Mouse (Mus musculus) small intestine, adult 10 weeks (tissue): ENCODE data around the gene Rps18. TPM values are rescaled to one million over a fixed set of nuclear protein-coding genes. Genes with fewer than 3 reads are reported as not detected.

Experiments used
- polyA plus RNA-seq: library from polyadenylated mRNA; stranded (reverse); fragments of 350-450 nt; fragmentation: Illumina TruSeq; extraction: RNeasy Lipid Tissue Mini Kit (QIAGEN cat#74804); gene quantifications from one replicate; pipeline ENCODE4 v1.2.3, GENCODE M21; 2014; ENCODE audit warnings: low replicate concordance

Gene Rps18
- 6.8 TPM for polyA plus RNA-seq

DNA sequence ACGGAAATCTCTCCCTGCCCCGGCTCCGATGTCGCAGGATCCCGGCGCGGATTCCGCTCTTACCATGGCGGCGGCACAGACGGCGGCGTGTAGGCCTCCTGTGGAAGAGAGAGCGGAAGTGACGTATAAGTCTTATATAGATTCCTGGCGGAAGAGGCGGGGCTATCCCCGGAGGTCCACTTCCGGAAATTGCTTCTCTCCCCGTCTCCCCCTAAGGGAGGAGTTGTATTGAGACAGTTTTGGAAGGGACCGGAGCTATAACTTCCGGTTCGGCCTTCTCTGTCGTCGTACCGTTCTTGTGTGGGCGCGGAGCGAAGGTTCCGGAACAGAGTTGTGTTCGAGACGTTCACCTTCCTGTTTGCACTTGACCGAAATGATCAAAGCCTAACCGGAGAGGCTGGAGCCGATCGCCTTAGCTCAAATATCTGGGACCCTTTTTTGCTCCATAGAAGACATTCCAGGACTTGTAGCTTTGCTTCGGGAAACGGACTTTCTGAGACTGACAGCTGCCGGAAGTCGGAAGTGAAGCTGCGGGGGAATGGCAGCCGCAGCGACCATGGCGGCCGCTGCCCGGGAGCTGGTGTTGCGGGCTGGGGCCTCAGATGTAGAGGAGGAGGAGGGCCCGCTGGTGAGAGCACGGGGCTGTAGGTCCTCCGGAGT, at the start of gene Rps18, which contains the start of gene Vps52:
Gene Rps18 (minus strand): TSS at position 447 of the 660 bp plus-strand sequence.
Gene Vps52 (plus strand): TSS at position 258 of the 660 bp plus-strand sequence.

DNA sequence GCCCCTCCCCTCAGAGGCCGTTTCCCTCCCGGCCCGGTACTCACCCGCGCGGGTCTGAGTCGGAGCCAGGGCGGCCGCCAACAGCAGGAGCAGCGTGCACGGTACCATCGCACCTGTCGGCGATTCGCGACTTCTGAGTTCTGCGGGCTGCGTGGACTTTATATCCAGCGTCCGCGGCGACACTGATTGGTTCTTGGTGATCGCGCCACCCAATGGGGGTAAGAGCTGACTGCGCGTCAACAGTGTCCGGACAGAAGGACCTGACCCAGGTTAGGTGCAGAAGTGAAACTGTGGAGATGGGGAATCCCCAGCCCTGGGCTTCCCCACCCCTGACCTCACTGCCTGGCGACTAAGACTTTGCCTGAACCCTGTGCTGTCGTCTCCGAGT, 44.3 kb upstream of the Rps18 start, which contains the start of gene H2-K1:
Gene H2-K1 (minus strand): TSS at position 198 of the 388 bp plus-strand sequence.

DNA sequence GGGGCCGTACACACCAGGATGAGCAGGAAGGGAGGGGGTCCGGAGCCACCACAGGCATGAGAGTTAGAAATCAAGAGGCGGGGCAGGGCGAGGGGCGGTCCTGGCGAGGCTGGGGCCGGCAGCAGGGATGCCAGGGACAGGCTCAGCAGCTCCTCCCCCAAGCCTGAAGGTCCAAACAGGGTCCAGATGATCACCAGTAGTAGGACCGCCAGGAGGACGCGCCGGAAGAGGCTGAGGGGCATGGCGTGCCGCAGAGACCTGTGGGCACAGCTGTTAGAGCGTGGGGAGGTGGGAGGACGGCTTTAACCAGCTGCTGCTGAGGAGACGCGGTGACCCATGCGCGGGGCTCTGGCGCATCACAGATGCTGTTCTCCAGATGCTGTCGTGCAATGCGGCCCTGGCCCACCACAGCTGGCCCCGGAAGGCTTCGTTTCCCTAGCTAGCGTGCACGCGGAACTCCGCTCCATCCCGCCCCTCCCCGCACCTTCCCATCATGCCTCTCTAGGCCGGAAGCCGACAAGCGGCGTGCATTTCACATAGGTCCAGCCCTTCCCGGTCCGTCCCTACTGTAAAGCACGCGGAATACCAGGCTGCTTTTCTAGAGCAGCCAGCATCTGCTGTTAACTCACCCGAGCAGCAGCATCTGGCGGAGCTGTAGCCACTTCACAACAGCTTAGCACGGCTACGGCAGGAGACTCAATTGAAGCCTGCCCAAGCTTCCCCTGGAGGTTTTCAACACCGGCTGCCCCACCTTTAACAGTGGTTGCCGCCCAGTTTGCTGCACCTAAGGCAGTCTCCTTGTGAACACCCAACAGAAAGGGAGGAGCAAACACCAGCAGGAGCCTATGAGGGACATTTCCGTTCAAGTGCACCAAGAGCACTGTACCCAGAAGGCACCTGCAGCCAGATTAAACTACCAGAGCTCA, 4.5 kb downstream of the Rps18 start, which contains the start of gene B3galt4:
Gene B3galt4 (minus strand): TSS at position 468 of the 926 bp plus-strand sequence.

DNA sequence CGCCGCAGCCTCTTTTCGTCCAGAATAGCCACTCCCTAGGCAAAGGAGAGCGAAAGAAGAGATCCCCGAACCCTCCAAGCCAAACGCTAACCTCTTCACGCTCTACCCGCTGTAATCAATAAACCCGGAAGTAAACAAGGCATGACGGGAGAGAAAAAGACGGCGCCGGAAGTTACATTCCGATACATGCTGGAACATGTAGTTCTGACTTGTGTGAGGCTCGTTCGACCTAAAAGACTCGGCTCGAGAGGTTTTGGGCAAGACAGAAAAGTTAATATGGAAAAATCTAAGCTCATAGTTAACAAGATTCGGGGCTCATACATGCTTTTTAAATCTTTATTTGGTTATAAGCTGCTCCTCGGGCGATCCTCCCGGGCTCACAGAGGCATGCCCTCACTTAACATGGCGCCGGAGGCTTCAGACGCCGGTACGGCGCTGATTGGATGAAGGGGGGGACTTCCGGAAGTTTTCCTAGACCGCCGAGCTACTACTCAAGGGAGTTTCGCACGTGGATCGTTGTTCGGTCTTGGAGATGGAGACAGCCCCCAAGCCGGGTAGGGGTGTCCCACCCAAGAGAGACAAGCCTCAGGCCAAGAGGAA, 15.5 kb downstream of the Rps18 start, which contains the start of the genes Pfdn6 and Wdr46:
Gene Pfdn6 (minus strand): TSS at position 138 of the 600 bp plus-strand sequence.
Gene Wdr46 (plus strand): TSS at position 455 of the 600 bp plus-strand sequence.

DNA sequence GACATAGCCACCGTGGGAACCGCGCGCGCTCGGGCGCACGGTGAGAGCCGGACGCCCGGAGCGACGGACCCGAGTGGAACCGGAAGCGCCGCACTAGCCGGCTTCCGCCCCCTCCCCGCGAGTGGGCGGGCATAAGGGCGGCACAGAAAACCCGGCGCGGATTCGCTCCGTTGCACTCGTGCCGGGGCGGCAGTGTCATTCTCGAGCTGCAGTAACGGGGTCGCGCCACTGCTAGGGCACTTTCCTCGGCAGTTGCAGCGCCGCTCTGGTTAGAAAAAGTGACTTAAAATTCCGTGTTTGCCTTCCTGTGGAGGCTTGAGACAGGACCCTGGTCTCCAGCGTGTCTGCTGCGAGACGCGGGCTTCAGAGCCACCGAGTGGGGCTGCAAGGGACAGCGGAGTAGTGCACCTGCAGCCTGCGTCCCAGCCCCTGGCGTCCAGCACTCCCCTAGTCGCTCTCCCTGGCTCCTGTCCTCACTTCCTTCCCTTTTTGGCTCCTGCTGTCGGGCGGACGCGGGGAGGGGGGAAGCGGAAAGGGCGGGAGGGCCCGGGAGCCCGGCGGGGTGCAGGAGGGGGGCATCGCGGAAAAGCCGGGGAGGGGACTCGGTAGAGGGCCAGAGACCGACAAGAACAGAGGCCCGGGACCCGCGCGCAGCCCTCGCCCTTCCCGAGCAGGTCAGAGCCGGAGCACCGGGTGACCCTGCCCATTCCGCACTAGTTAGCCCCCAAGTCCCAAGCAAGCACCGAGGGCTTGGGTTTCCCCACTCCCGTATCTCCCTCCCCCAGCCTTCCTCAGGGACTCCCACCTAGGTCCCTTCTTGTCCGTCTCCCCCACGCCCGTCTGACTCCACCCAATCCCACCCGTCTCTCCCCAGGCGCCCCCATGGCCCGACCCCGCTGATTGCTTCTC, 26.2 kb downstream of the Rps18 start, which contains the start of gene Rgl2:
Gene Rgl2 (plus strand): TSS at position 173 of the 909 bp plus-strand sequence.

DNA sequence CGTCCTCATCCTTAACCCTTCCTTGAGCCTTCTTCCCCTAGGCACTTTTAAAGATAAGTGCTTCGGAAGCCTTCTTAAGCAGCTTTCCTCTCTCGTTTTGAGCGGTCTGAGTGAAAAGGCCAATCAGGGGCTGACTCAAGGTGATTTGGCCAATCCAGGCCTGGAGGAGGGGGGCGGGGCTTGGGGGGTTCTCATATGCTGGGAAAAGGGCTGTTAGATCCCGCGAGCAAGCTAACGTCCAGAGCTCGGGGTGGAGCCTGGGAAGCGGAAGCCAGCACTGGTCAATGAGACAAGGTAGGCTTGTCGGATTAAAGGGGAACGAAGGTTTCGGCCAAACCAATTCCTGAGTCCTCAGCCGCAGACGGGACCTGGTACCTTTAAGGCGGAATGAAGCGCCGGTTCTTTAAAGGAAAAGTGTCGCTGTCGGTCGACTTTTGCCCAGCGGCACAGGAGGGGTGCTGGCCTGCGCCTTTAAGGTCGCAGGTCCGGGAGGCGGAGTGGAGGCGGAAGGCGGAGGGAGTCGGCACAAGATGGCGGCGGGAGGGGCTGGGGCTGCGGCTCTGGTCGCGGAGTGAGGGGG, 40.0 kb downstream of the Rps18 start, which contains the start of the genes Tapbp and Zbtb22:
Gene Tapbp (plus strand): TSS at position 229 of the 580 bp plus-strand sequence.
Gene Zbtb22 (plus strand): TSS at position 234 of the 580 bp plus-strand sequence.

DNA sequence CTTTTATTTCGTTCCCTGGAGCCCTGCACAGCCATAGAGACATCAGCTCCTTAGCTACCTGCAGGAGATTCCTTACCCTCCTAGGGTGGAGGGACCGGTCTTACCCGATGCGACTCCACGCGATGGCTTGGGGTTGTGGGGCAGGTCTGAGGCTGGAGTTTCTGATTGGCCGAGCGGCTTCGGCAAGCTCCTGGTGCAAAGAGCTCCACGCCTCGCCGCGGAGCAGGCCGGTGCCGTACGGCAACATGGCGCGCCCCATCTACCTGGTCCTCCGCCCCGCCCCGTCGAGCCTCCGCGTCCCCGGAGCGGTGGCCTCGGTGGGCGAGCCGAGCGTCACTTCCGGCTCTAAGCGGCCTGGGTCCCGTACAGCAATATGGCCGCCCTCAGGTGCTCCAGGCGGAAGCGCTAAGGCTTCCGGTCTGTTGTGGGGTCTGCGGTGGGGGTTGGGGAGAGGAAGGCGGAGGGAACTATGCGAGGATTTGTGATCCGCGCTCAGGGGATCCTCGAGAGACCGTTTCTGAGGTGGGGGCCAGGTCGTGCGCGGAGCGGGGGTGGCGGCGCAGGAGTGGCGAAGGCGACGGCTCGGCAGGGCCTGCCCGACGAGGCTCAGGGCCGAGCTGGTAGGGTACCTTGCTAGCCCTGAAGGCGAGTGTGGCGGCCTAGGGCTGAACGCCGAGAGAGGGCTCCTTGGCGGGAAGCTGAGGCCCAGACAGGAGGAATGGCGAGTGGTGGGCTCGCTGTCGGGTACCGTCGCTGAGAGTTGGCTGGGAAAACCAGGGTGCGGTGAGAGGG, 46.5 kb downstream of the Rps18 start, which contains the start of gene Daxx:
Gene Daxx (plus strand): TSS at position 338 of the 792 bp plus-strand sequence.

DNA sequence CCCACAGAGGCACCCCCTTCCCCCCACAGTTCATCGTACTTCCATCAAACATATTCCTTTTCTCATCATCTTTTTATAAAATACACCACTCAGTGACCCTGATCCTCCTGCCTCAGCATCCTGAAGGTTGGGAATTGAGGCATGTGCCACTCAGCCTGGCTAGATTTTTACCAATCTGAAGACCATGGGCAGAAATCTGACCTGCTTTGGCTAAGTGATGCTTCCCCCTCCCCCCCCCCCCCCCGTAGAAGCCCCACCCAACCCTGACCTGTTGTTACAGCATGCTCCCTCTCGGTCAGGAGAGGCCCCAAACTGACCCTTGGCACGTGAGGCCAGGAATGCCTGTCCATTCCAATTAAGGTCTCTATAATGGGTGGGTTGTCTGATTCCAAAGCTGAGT, 51.0 kb downstream of the Rps18 start, which contains the start of gene Platr17:
Gene Platr17 (plus strand): TSS at position 301 of the 400 bp plus-strand sequence.

Other genes starting within 250 kb of the Rps18 start
- gene March2, start 237.3 kb downstream of the Rps18 start, polyA plus RNA-seq = 10.5 TPM
- gene Rab11b, start 195.5 kb downstream of the Rps18 start, polyA plus RNA-seq = 16.2 TPM
- 0.67 TPM for gene Angptl4, start 174.2 kb downstream of the Rps18 start, polyA plus RNA-seq
- gene Kank3, start 145.5 kb downstream of the Rps18 start, polyA plus RNA-seq = 3.9 TPM
- 30.6 TPM for gene Rps28, start 131.4 kb downstream of the Rps18 start, polyA plus RNA-seq
- 20.8 TPM for gene Ndufa7, start 131.4 kb downstream of the Rps18 start, polyA plus RNA-seq
- 0.85 TPM for gene Cd320, start 112.9 kb downstream of the Rps18 start, polyA plus RNA-seq
- gene Gm7029, start 82.2 kb downstream of the Rps18 start, polyA plus RNA-seq = not detected
- gene Kifc1, start 65.3 kb downstream of the Rps18 start, polyA plus RNA-seq = 2.4 TPM
- not detected for gene Platr17, start 50.9 kb downstream of the Rps18 start, polyA plus RNA-seq
- 2.6 TPM for gene Daxx, start 46.6 kb downstream of the Rps18 start, polyA plus RNA-seq
- gene Tapbp, start 40.1 kb downstream of the Rps18 start, polyA plus RNA-seq = 57.9 TPM
- gene Zbtb22, start 40.1 kb downstream of the Rps18 start, polyA plus RNA-seq = 0.78 TPM
- 2.2 TPM for gene Rgl2, start 26.5 kb downstream of the Rps18 start, polyA plus RNA-seq
- gene Pfdn6, start 15.7 kb downstream of the Rps18 start, polyA plus RNA-seq = 6.7 TPM
- gene Wdr46, start 15.3 kb downstream of the Rps18 start, polyA plus RNA-seq = 0.26 TPM
- not detected for gene B3galt4, start 4.5 kb downstream of the Rps18 start, polyA plus RNA-seq
- gene Vps52, start 189 bp downstream of the Rps18 start, polyA plus RNA-seq = 2.0 TPM
- gene H2-K1, start 44.3 kb upstream of the Rps18 start, polyA plus RNA-seq = 431 TPM
- gene Ring1, start 68.7 kb upstream of the Rps18 start, polyA plus RNA-seq = 0.74 TPM
- gene H2-Ke6, start 72.1 kb upstream of the Rps18 start, polyA plus RNA-seq = not detected
- 0.48 TPM for gene Slc39a7, start 75.7 kb upstream of the Rps18 start, polyA plus RNA-seq
- 0.22 TPM for gene Rxrb, start 75.8 kb upstream of the Rps18 start, polyA plus RNA-seq
- gene Col11a2, start 83.4 kb upstream of the Rps18 start, polyA plus RNA-seq = not detected
- gene H2-Oa, start 136.3 kb upstream of the Rps18 start, polyA plus RNA-seq = not detected
- 1.6 TPM for gene H2-DMa, start 163.5 kb upstream of the Rps18 start, polyA plus RNA-seq
- gene Brd2, start 166.6 kb upstream of the Rps18 start, polyA plus RNA-seq = 197 TPM
- 1.5 TPM for gene H2-DMb2, start 187.3 kb upstream of the Rps18 start, polyA plus RNA-seq
- 12.1 TPM for gene H2-DMb1, start 197.1 kb upstream of the Rps18 start, polyA plus RNA-seq
- gene Tap1, start 231.6 kb upstream of the Rps18 start, polyA plus RNA-seq = 5.6 TPM
- gene Psmb9, start 231.8 kb upstream of the Rps18 start, polyA plus RNA-seq = 5.8 TPM
- gene Psmb8, start 241.7 kb upstream of the Rps18 start, polyA plus RNA-seq = 7.2 TPM
- gene Tap2, start 247.5 kb upstream of the Rps18 start, polyA plus RNA-seq = not detected